Mouse (Mus musculus) hematopoietic stem cell, adult 5-6 weeks (primary cell): ENCODE measurements around the gene Vmn1r201. TPM values are rescaled to one million over a fixed set of nuclear protein-coding genes. Genes with fewer than 3 reads are reported as not detected.

Experiments used
- ATAC-seq, 2 experiments: fragments of 125-278 bp in 1 of 2; replicated peaks in 1 of 2; 2 replicates each; pipeline ENCODE4 v1.8.0; 2016 to 2017; ENCODE audit warnings: inconsistent platforms in 2 of 2, mild to moderate bottlenecking in 2 of 2, moderate number of reproducible peaks in 2 of 2, low read depth in 1 of 2, moderate TSS enrichment in 1 of 2; ENCODE audit not compliant: low FRiP score in 2 of 2, poor library complexity in 2 of 2, severe bottlenecking in 2 of 2, insufficient read depth in 1 of 2, low TSS enrichment in 1 of 2
- total RNA-seq: library from RNA; stranded (forward); fragments of 172-1452, 232-1000 nt; gene quantifications from 2 replicates; pipeline ENCODE4 v1.2.3, GENCODE M21; 2017

Vmn1r201 gene
- not detected in 2 replicates for total RNA-seq

GRCm38 (mm10) chr13:22471623-22472022, at the start of gene Vmn1r201:
Gene Vmn1r201 (plus strand): TSS chr13:22471923.
- ATAC-seq, result no peak

DNA sequence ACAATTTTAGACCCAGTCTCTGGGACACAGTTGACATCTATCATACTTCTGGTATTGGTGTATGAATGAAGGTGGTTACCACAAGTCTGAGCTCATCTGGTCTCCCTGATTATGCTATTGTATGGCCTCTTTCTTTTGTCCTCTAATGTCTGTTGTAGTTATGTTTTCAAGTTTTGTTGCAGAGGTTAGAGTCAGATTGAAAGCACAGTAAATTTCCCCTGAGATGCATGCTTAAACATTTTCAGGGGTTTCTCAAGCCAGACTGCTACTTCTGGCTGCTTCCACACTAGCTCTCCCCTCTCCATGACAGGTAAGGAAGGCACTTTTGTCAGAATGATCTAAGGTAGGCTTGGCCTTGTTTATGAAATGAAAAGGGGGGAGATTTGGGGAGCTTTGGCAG, 16.6 kb upstream of the Vmn1r201 start:
- ATAC-seq, result no peak

GRCm38 (mm10) chr13:22502431-22502830, 30.7 kb downstream of the Vmn1r201 start:
- no peak for ATAC-seq

GRCm38 (mm10) chr13:22505281-22505680, 33.6 kb downstream of the Vmn1r201 start, which contains the start of gene Vmn1r202:
Gene Vmn1r202 (minus strand): TSS chr13:22505381.
- no peak for ATAC-seq

- no peak for ATAC-seq
Measured at GRCm38 (mm10) chr13:22517814-22518213, 46.1 kb downstream of the Vmn1r201 start, which contains the start of gene Vmn1r203. Gene Vmn1r203 (plus strand): TSS chr13:22518114.

Other genes with a start within 250 kb of the Vmn1r201 start
- gene Vmn1r193, start 248.8 kb upstream of the Vmn1r201 start, total RNA-seq, result not detected in 2 replicates
- gene Vmn1r194, start 227.7 kb upstream of the Vmn1r201 start, total RNA-seq, result not detected in 2 replicates
- gene Vmn1r195, start 201.4 kb upstream of the Vmn1r201 start, total RNA-seq, result not detected in 2 replicates
- gene Vmn1r196, start 182.0 kb upstream of the Vmn1r201 start, total RNA-seq, result not detected in 2 replicates
- gene Vmn1r197, start 147.3 kb upstream of the Vmn1r201 start, total RNA-seq, result not detected in 2 replicates
- not detected in 2 replicates for gene Vmn1r198, start 121.6 kb upstream of the Vmn1r201 start, total RNA-seq
- gene Vmn1r199, start 92.1 kb upstream of the Vmn1r201 start, total RNA-seq, result not detected in 2 replicates
- gene Vmn1r200, start 81.5 kb upstream of the Vmn1r201 start, total RNA-seq, result not detected in 2 replicates
- not detected in 2 replicates for gene Vmn1r202, start 33.5 kb downstream of the Vmn1r201 start, total RNA-seq
- gene Vmn1r203, start 46.2 kb downstream of the Vmn1r201 start, total RNA-seq, result 0.10 and 0.19 TPM in 2 replicates
- not detected in 2 replicates for gene Vmn1r204, start 81.3 kb downstream of the Vmn1r201 start, total RNA-seq
- not detected in 2 replicates for gene Vmn1r205, start 121.1 kb downstream of the Vmn1r201 start, total RNA-seq
- gene Vmn1r206, start 152.3 kb downstream of the Vmn1r201 start, total RNA-seq, result not detected in 2 replicates